In genomic region chr9:52323226-52323625, GRCm38 (mm10) we compare ENCODE assay signal across 21 mouse cellular contexts.
DNase-seq lines count a peak whose midpoint lies in the region; TF ChIP-seq lines count a peak whose summit lies in the region.
"Had no signal": no experiment of that assay in that cellular context is flagged by ENCODE, and none has a peak within 500 bp of the region (broad histone marks: within the 10 kb centered on the region; RNA-seq: fewer than 3 reads in every experiment).

No protein-coding gene starts in this region.

- H3K9ac ChIP-seq in CH12.LX (ENCODE audit: insufficient read depth, low read depth) = peak overlapping the region; percentile 36; the same call in 1 of the 2 replicates
- H3K9ac ChIP-seq: forebrain, embryonic 13.5 days; hindbrain, embryonic 12.5 days; hindbrain, embryonic 15.5 days had no signal

- TF ChIP-seq EP300 in CH12.LX (IDR thresholded peaks at IDR 0.05; ENCODE audit: low read length) = no peak

- TF ChIP-seq RAD21 in CH12.LX (IDR thresholded peaks at IDR 0.05; ENCODE audit: low read depth, low read length) = no peak

- peak overlapping the region; percentile 62; the same call in 1 of the 2 replicates for H3K27ac ChIP-seq in CH12.LX (ENCODE audit: insufficient read depth, low read depth)
- H3K27ac ChIP-seq: forebrain, embryonic 10.5 days; forebrain, embryonic 13.5 days; gastrocnemius, adult 2 months; hindbrain, embryonic 12.5 days; hindbrain, embryonic 15.5 days had no signal

- no peak for TF ChIP-seq POLR2A in CH12.LX (IDR thresholded peaks at IDR 0.05; ENCODE audit: low read depth, low read length)
- TF ChIP-seq POLR2A in brain, embryonic 14.5 days (IDR thresholded peaks at IDR 0.05; ENCODE audit: borderline replicate concordance, extremely low read depth, insufficient read depth, insufficient read length, poor library complexity, severe bottlenecking) = no peak

- H3K4me3 ChIP-seq in CH12.LX (replicated peaks in 1 of 3; ENCODE audit: low read depth in 2 of 3, low read length in 2 of 3, poor library complexity in 1 of 3) = no peak overlapping the region
- H3K4me3 ChIP-seq: forebrain, embryonic 10.5 days; forebrain, embryonic 13.5 days; gastrocnemius, adult 2 months; hindbrain, embryonic 12.5 days; hindbrain, embryonic 15.5 days had no signal

- in situ Hi-C loops in CH12.LX (cut with MboI; ENCODE audit: low pct_ligation_motif_present, low pct_unique_long_range_greater_than_20kb, low sequenced_read_pairs) = no loop called here

- TF ChIP-seq CTCF in CH12.LX (conservative IDR thresholded peaks at IDR 0.05 in 1 of 2, IDR thresholded peaks at IDR 0.05 in 1 of 2; ENCODE audit: low read depth in 2 of 2, low read length in 2 of 2) = no peak
- no peak for TF ChIP-seq CTCF in brain, embryonic 14.5 days (IDR thresholded peaks at IDR 0.05; ENCODE audit: borderline replicate concordance, extremely low read depth, insufficient read depth, insufficient read length)

- H3K79me2 ChIP-seq in CH12.LX (replicated peaks; ENCODE audit: control insufficient read depth, extremely low read depth, insufficient read depth, poor library complexity, severe bottlenecking) = no peaks in the 10 kb centered on the region

- no peaks in the 10 kb centered on the region for H3K27me3 ChIP-seq in CH12.LX (replicated peaks)
- H3K27me3 ChIP-seq: forebrain, embryonic 13.5 days; hindbrain, embryonic 12.5 days; hindbrain, embryonic 15.5 days had no signal

- peak; percentile 9 to 21 for DNase-seq in frontal cortex, adult 2 months (ENCODE audit: extremely low spot score in 1 of 2, low spot score in 1 of 2)
- no peak for DNase-seq in frontal cortex, postnatal 14 days (ENCODE audit: low spot score in 2 of 2)
- DNase-seq in left cerebral cortex, postnatal 36 days (ENCODE audit: low spot score in 2 of 2) = peak; percentile 8 to 36
- no peak for DNase-seq in left cerebral cortex, adult 11 months (ENCODE audit: low spot score)
- DNase-seq in CH12.LX (ENCODE audit: extremely low read depth) = no peak
- DNase-seq in brain, embryonic 14.5 days (ENCODE audit: low read depth) = peak; percentile 26
- DNase-seq in layer of hippocampus, postnatal 14 days (ENCODE audit: low spot score in 2 of 2) = no peak
- DNase-seq: adrenal gland, adult 2 months; adrenal gland, postnatal 14 days; B cell, adult 2 months; cerebellum, adult 18-20 months; cerebellum, adult 9-10 months; cerebellum, postnatal 14 days; gastrocnemius, adult 2 months; gastrocnemius, postnatal 14 days; heart, adult 11 months had no signal

- dilution Hi-C loops in CH12.LX (cut with MboI; ENCODE audit: extremely low pct_ligation_motif_present, extremely low pct_unique_long_range_greater_than_20kb, low sequenced_read_pairs) = no loop called here

- peaks cover 10 to 32% of the 10 kb centered on the region in 2 experiments for H3K4me1 ChIP-seq in CH12.LX (ENCODE audit: control insufficient read depth in 1 of 2, insufficient read depth in 2 of 2)
- H3K4me1 ChIP-seq: forebrain, embryonic 10.5 days; forebrain, embryonic 13.5 days; hindbrain, embryonic 12.5 days; hindbrain, embryonic 15.5 days had no signal

- H3K4me2 ChIP-seq in CH12.LX (ENCODE audit: insufficient read depth, low read depth, poor library complexity, severe bottlenecking) = peak overlapping the region; percentile 44
- H3K4me2 ChIP-seq: forebrain, embryonic 13.5 days; heart, embryonic 11.5 days; hindbrain, embryonic 12.5 days; hindbrain, embryonic 15.5 days had no signal

- intact Hi-C loops in left cerebral cortex, postnatal 36 days (cut with DNase I) = no loop called here

- H3K9me3 ChIP-seq in CH12.LX (replicated peaks; ENCODE audit: low read length) = no peaks in the 10 kb centered on the region
- H3K9me3 ChIP-seq: forebrain, embryonic 10.5 days; forebrain, embryonic 13.5 days; hindbrain, embryonic 12.5 days; hindbrain, embryonic 15.5 days had no signal

- H3K36me3 ChIP-seq in CH12.LX (replicated peaks in 1 of 2; ENCODE audit: control insufficient read depth in 1 of 2, insufficient read depth in 1 of 2, low read length in 1 of 2) = peaks cover 8 to 67% of the 10 kb centered on the region in 2 experiments
- H3K36me3 ChIP-seq: forebrain, embryonic 10.5 days; hindbrain, embryonic 12.5 days; hindbrain, embryonic 15.5 days had no signal

TF ChIP-seq in CH12.LX, 34 proteins besides CTCF, POLR2A, EP300 and RAD21:
- TF ChIP-seq JUND (conservative IDR thresholded peaks at IDR 0.05; ENCODE audit: low read depth, low read length) = no peak
- no peak for TF ChIP-seq NELFE (IDR thresholded peaks at IDR 0.05; ENCODE audit: low read depth, low read length)
- no peak for TF ChIP-seq USF2 (conservative IDR thresholded peaks at IDR 0.05; ENCODE audit: low read depth, low read length)
- no peak for TF ChIP-seq JUN (IDR thresholded peaks at IDR 0.05; ENCODE audit: insufficient read depth, low read depth, low read length)
- TF ChIP-seq E2F4 (IDR thresholded peaks at IDR 0.05; ENCODE audit: insufficient replicate concordance, low read depth, low read length) = no peak
- no peak for TF ChIP-seq MAZ (IDR thresholded peaks at IDR 0.05; ENCODE audit: low read depth, low read length)
- no peak for TF ChIP-seq ZMIZ1 (IDR thresholded peaks at IDR 0.05; ENCODE audit: low read depth, low read length)
- no peak for TF ChIP-seq USF1 (IDR thresholded peaks at IDR 0.05; ENCODE audit: low read depth, low read length)
- no peak for TF ChIP-seq GABPA (IDR thresholded peaks at IDR 0.05; ENCODE audit: insufficient replicate concordance, low read depth, low read length)
- no peak for TF ChIP-seq RCOR1 (conservative IDR thresholded peaks at IDR 0.05; ENCODE audit: low read depth, low read length)
- no peak for TF ChIP-seq NRF1 (IDR thresholded peaks at IDR 0.05; ENCODE audit: low read depth, low read length)
- TF ChIP-seq ZC3H11A (IDR thresholded peaks at IDR 0.05; ENCODE audit: low read depth, low read length) = no peak
- no peak for TF ChIP-seq POLR2AphosphoS2 (IDR thresholded peaks at IDR 0.05; ENCODE audit: low read depth, low read length)
- no peak for TF ChIP-seq ZNF384 (IDR thresholded peaks at IDR 0.05; ENCODE audit: low read depth, low read length)

Comparison
In these comparisons a context has a peak if more than half of its experiments do, and no peak if none do; other contexts are left out.
1. DNase-seq: peak in frontal cortex, adult 2 months (2 of 2), left cerebral cortex, postnatal 36 days (2 of 2) and brain, embryonic 14.5 days (single experiment); none in frontal cortex, postnatal 14 days (0 of 2), left cerebral cortex, adult 11 months (single experiment), CH12.LX (single experiment) and layer of hippocampus, postnatal 14 days (0 of 2).